Mouse (Mus musculus): ENCODE data around the gene Trub1. TPM values are rescaled to one million over a fixed set of nuclear protein-coding genes. Genes with fewer than 3 reads are reported as not detected.

Trub1 gene
- polyA plus RNA-seq, 1 experiment from 2014 or later = 10.3 TPM

- no peak for ATAC-seq (ENCODE audit: insufficient number of reproducible peaks, insufficient read depth, low FRiP score, low read depth)
Measured at GRCm38 (mm10) chr19:57429926-57430325, 22.8 kb upstream of the Trub1 start.

GRCm38 (mm10) chr19:57431476-57431875 lies 21.2 kb upstream of the Trub1 start:
- Histone ChIP-seq H3K27ac (replicated peaks in 1 of 2; ENCODE audit: control insufficient read depth in 1 of 2, insufficient read depth in 1 of 2, low read depth in 2 of 2, low read length in 2 of 2) (no peak overlapping the region), H3K9me3 (ENCODE audit: control insufficient read depth, low read length) (no peaks in the 10 kb centered on the region), H3K4me3 (ENCODE audit: control insufficient read depth in 1 of 2, insufficient read depth in 1 of 2, low read depth in 1 of 2, low read length in 2 of 2) (no peak overlapping the region), H3K27me3 (ENCODE audit: control insufficient read depth, insufficient read depth, low read length) (no peaks in the 10 kb centered on the region), H3K9ac (ENCODE audit: low read length) (no peak overlapping the region), H3K4me2 (ENCODE audit: low read length) (no peak overlapping the region), H3K36me3 (ENCODE audit: control insufficient read depth, insufficient read depth, low read length) (no peaks in the 10 kb centered on the region), H3K4me1 (ENCODE audit: control insufficient read depth in 2 of 2, insufficient read depth in 2 of 2, low read length in 2 of 2) (no peaks in the 10 kb centered on the region)
- ATAC-seq (ENCODE audit: insufficient number of reproducible peaks, insufficient read depth, low FRiP score, low read depth) = no peak
- 67% methylated on average over 6 of the region's 6 CpGs for WGBS

More at GRCm38 (mm10) chr19:57429926-57430325, 22.8 kb upstream of the Trub1 start:
- Histone ChIP-seq H3K27me3 (ENCODE audit: control insufficient read depth, insufficient read depth, low read length) (no peaks in the 10 kb centered on the region), H3K4me1 (ENCODE audit: control insufficient read depth in 2 of 2, insufficient read depth in 2 of 2, low read length in 2 of 2) (no peaks in the 10 kb centered on the region), H3K4me2 (ENCODE audit: low read length) (no peak overlapping the region), H3K9ac (ENCODE audit: low read length) (no peak overlapping the region), H3K27ac (replicated peaks in 1 of 2; ENCODE audit: control insufficient read depth in 1 of 2, insufficient read depth in 1 of 2, low read depth in 2 of 2, low read length in 2 of 2) (no peak overlapping the region), H3K36me3 (ENCODE audit: control insufficient read depth, insufficient read depth, low read length) (no peaks in the 10 kb centered on the region), H3K4me3 (ENCODE audit: control insufficient read depth in 1 of 2, insufficient read depth in 1 of 2, low read depth in 1 of 2, low read length in 2 of 2) (no peak overlapping the region), H3K9me3 (ENCODE audit: control insufficient read depth, low read length) (no peaks in the 10 kb centered on the region)
- 52% methylated on average over 6 of the region's 6 CpGs for WGBS

GRCm38 (mm10) chr19:57434024-57434423 lies 18.7 kb upstream of the Trub1 start:
- ATAC-seq (ENCODE audit: insufficient number of reproducible peaks, insufficient read depth, low FRiP score, low read depth) = no peak
- 75% methylated on average over 6 of the region's 6 CpGs for WGBS
- Histone ChIP-seq H3K9ac (ENCODE audit: low read length) (no peak overlapping the region), H3K4me1 (ENCODE audit: control insufficient read depth in 2 of 2, insufficient read depth in 2 of 2, low read length in 2 of 2) (0 out of 4 replicates have a peak, but pooled peaks cover 0 to under 1% of the 10 kb centered on the region in 2 experiments), H3K4me3 (ENCODE audit: control insufficient read depth in 1 of 2, insufficient read depth in 1 of 2, low read depth in 1 of 2, low read length in 2 of 2) (no peak overlapping the region), H3K27me3 (ENCODE audit: control insufficient read depth, insufficient read depth, low read length) (no peaks in the 10 kb centered on the region), H3K27ac (replicated peaks in 1 of 2; ENCODE audit: control insufficient read depth in 1 of 2, insufficient read depth in 1 of 2, low read depth in 2 of 2, low read length in 2 of 2) (no peak overlapping the region), H3K4me2 (ENCODE audit: low read length) (no peak overlapping the region), H3K9me3 (ENCODE audit: control insufficient read depth, low read length) (no peaks in the 10 kb centered on the region), H3K36me3 (ENCODE audit: control insufficient read depth, insufficient read depth, low read length) (no peaks in the 10 kb centered on the region)

GRCm38 (mm10) chr19:57436586-57437021 lies 16.1 kb upstream of the Trub1 start:
- Histone ChIP-seq H3K27me3 (ENCODE audit: control insufficient read depth, insufficient read depth, low read length) (no peaks in the 10 kb centered on the region), H3K4me2 (ENCODE audit: low read length) (no peak overlapping the region), H3K4me3 (ENCODE audit: control insufficient read depth in 1 of 2, insufficient read depth in 1 of 2, low read depth in 1 of 2, low read length in 2 of 2) (no peak overlapping the region), H3K36me3 (ENCODE audit: control insufficient read depth, insufficient read depth, low read length) (no peaks in the 10 kb centered on the region), H3K9me3 (ENCODE audit: control insufficient read depth, low read length) (no peaks in the 10 kb centered on the region), H3K4me1 (ENCODE audit: control insufficient read depth in 2 of 2, insufficient read depth in 2 of 2, low read length in 2 of 2) (0 out of 4 replicates have a peak, but pooled peaks cover 0 to 4% of the 10 kb centered on the region in 2 experiments), H3K27ac (replicated peaks in 1 of 2; ENCODE audit: control insufficient read depth in 1 of 2, insufficient read depth in 1 of 2, low read depth in 2 of 2, low read length in 2 of 2) (no peak overlapping the region), H3K9ac (ENCODE audit: low read length) (no peak overlapping the region)
- 61% methylated on average over 10 of the region's 10 CpGs for WGBS
- ATAC-seq (ENCODE audit: insufficient number of reproducible peaks, insufficient read depth, low FRiP score, low read depth) = no peak

- Histone ChIP-seq H3K9ac (ENCODE audit: low read length) (no peak overlapping the region), H3K4me2 (ENCODE audit: low read length) (no peak overlapping the region), H3K27me3 (ENCODE audit: control insufficient read depth, insufficient read depth, low read length) (no peaks in the 10 kb centered on the region), H3K4me1 (ENCODE audit: control insufficient read depth in 2 of 2, insufficient read depth in 2 of 2, low read length in 2 of 2) (0 out of 4 replicates have a peak, but pooled peaks cover 0 to 4% of the 10 kb centered on the region in 2 experiments), H3K4me3 (ENCODE audit: control insufficient read depth in 1 of 2, insufficient read depth in 1 of 2, low read depth in 1 of 2, low read length in 2 of 2) (no peak overlapping the region), H3K36me3 (ENCODE audit: control insufficient read depth, insufficient read depth, low read length) (no peaks in the 10 kb centered on the region), H3K9me3 (ENCODE audit: control insufficient read depth, low read length) (no peaks in the 10 kb centered on the region), H3K27ac (replicated peaks in 1 of 2; ENCODE audit: control insufficient read depth in 1 of 2, insufficient read depth in 1 of 2, low read depth in 2 of 2, low read length in 2 of 2) (no peak overlapping the region)
- 76% methylated on average over 7 of the region's 7 CpGs for WGBS
- no peak for ATAC-seq (ENCODE audit: insufficient number of reproducible peaks, insufficient read depth, low FRiP score, low read depth)
Measured at GRCm38 (mm10) chr19:57437042-57437441, 15.7 kb upstream of the Trub1 start.

GRCm38 (mm10) chr19:57439296-57439695 lies 13.4 kb upstream of the Trub1 start:
- Histone ChIP-seq H3K9me3 (ENCODE audit: control insufficient read depth, low read length) (no peaks in the 10 kb centered on the region), H3K4me1 (ENCODE audit: control insufficient read depth in 2 of 2, insufficient read depth in 2 of 2, low read length in 2 of 2) (0 out of 4 replicates have a peak, but pooled peaks cover 0 to 4% of the 10 kb centered on the region in 2 experiments), H3K4me3 (ENCODE audit: control insufficient read depth in 1 of 2, insufficient read depth in 1 of 2, low read depth in 1 of 2, low read length in 2 of 2) (no peak overlapping the region), H3K9ac (ENCODE audit: low read length) (no peak overlapping the region), H3K4me2 (ENCODE audit: low read length) (no peak overlapping the region), H3K27me3 (ENCODE audit: control insufficient read depth, insufficient read depth, low read length) (no peaks in the 10 kb centered on the region), H3K36me3 (ENCODE audit: control insufficient read depth, insufficient read depth, low read length) (no peaks in the 10 kb centered on the region), H3K27ac (replicated peaks in 1 of 2; ENCODE audit: control insufficient read depth in 1 of 2, insufficient read depth in 1 of 2, low read depth in 2 of 2, low read length in 2 of 2) (no peak overlapping the region)
- no peak for ATAC-seq (ENCODE audit: insufficient number of reproducible peaks, insufficient read depth, low FRiP score, low read depth)
- 95% methylated on average over 5 of the region's 5 CpGs for WGBS

- no peak overlapping the region for H3K27ac ChIP-seq (replicated peaks in 1 of 2; ENCODE audit: control insufficient read depth in 1 of 2, insufficient read depth in 1 of 2, low read depth in 2 of 2, low read length in 2 of 2)
- no peaks in the 10 kb centered on the region for H3K36me3 ChIP-seq (ENCODE audit: control insufficient read depth, insufficient read depth, low read length)
- H3K9ac ChIP-seq (ENCODE audit: low read length) = no peak overlapping the region
- H3K4me2 ChIP-seq (ENCODE audit: low read length) = no peak overlapping the region
- no peak overlapping the region for H3K4me3 ChIP-seq (ENCODE audit: control insufficient read depth in 1 of 2, insufficient read depth in 1 of 2, low read depth in 1 of 2, low read length in 2 of 2)
- H3K4me1 ChIP-seq (ENCODE audit: control insufficient read depth in 2 of 2, insufficient read depth in 2 of 2, low read length in 2 of 2) = peaks cover 0 to 4% of the 10 kb centered on the region in 2 experiments; a peak in 1 of 4 replicates
- ATAC-seq (ENCODE audit: insufficient number of reproducible peaks, insufficient read depth, low FRiP score, low read depth) = no peak
- WGBS = 26% methylated on average over 7 of the region's 7 CpGs
- no peaks in the 10 kb centered on the region for H3K9me3 ChIP-seq (ENCODE audit: control insufficient read depth, low read length)
- no peaks in the 10 kb centered on the region for H3K27me3 ChIP-seq (ENCODE audit: control insufficient read depth, insufficient read depth, low read length)
Measured at GRCm38 (mm10) chr19:57441501-57441900, 11.2 kb upstream of the Trub1 start.
